Mouse (Mus musculus) ovary, postnatal 14 days (tissue): ENCODE measurements around the gene Fhl2.

Source experiments
- DNase-seq: peaks from one replicate; pipeline ENCODE4 v3.0.0; 2022; ENCODE audit warnings: low spot score

Fhl2 gene

GRCm38 (mm10) chr1:43196661-43197241 is at the start of gene Fhl2:
Fhl2 (minus strand) TSS chr1:43196984.
- DNase-seq = no peak

GRCm38 (mm10) chr1:43245014-43245413 is 48.2 kb upstream of the Fhl2 start:
- DNase-seq = no peak

GRCm38 (mm10) chr1:43241208-43241607 is 44.4 kb upstream of the Fhl2 start:
- no peak for DNase-seq

DNA sequence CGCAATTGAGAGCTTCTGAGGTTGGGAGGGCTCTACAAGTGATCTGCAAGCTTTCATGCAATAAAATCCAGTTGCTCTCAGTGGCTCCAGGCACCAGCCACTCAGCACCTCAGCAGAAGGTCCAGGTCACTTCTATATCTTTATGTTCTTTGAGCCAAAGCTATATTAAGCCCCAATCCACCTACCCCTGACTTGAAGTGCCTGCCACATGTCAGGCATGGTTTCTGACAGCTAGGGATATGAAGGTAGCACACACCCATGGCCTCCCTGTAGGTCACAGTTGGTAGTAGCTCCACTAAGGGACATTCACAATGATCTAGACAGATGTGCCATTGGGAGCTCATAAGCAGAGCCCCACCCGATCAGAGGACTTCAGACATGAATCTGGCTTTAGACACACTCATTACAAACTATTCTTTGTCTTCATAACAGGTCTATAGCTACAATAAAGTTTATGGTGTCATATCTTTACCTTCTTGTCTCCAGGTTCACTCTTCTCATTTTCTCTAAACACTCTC is 43.1 kb upstream of the Fhl2 start:
- DNase-seq = no peak

DNA sequence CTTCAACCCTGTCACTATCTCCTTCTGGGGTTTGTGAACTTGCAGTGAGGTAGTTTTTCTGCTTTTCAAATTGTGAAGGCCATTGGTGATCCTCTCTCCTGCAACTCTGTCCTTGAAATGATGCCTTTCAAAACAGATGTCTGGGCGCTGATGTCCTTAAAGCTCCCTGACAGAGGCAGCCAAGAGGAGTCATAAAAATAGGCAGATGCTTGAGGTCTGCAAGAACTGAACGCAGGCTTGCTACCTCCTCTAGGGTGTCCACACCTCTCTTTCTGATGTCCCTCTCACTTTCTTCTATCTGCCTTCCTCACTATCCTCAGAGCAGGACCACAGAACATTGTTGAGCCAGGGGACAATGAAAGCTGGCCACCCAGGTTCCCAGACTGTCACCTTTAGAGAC is 41.7 kb upstream of the Fhl2 start:
- DNase-seq = no peak

GRCm38 (mm10) chr1:43237360-43238235 is 40.8 kb upstream of the Fhl2 start:
- DNase-seq = no peak

DNA sequence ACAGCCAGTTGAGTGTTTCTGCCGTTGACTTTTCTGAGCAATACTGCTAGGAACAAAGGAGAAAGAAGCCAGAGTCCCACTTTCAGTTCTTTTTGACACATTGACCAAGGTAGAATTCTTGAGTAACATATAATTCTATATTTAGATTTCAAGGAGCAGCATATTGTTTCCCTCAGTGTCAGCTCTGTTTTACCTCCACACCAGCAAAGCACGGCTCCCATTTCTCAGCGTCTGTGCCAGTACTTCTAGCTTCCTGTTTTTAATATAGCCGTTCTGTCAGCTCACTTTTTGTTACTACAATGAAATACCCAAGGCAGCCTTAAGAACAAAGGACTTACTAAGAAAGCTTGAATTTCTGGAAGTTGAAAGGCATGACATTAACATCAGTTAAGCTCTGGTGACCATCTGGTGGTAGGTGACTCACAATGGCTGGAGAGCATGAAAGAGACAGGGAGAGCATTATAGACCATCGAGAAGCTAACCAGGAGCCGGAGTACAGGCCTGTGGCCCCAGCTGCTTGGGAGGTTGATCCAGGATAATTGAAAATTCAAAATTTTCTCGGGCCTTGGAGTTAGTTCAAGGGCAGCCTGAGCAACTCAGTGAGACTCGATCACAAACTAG is 28.9 kb upstream of the Fhl2 start:
- DNase-seq = no peak

DNA sequence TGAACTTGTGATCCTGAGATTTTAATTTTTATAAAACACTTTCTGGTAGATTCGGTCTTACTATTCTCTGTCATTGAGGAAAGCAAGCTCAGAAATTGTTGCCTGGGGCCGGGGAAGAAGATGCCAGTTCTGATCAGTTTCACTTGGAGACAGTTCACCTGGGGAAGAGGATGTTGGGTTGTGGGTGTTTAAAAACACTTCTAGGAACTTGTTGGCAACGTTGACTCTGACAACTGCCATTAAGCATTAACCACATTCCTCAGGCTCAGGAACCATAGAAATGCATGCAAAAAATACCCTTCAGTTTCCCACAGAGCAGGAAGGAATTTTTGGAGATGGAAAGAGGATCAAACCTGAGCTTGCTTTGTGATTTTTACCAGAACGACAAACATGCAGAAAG is 28.2 kb upstream of the Fhl2 start:
- DNase-seq = no peak

DNA sequence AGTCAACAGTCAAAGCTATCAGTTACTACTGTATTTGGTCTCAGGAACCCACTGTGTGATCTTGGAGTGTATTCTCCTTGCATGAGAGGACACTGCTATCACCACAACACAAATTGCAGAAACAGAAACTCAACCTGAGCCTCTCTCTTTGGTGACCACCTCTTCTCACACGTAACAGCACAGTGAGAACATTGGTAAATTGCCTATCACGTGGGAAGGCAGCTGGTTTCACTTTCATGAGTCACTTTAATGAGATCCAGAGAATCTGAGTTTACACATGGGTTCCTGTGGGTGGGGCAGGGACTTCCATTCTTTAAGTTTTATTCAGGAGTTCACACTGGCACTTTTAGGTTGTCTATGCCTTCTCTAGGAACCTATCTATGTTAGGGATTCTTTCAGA is 27.4 kb upstream of the Fhl2 start:
- DNase-seq = no peak

DNA sequence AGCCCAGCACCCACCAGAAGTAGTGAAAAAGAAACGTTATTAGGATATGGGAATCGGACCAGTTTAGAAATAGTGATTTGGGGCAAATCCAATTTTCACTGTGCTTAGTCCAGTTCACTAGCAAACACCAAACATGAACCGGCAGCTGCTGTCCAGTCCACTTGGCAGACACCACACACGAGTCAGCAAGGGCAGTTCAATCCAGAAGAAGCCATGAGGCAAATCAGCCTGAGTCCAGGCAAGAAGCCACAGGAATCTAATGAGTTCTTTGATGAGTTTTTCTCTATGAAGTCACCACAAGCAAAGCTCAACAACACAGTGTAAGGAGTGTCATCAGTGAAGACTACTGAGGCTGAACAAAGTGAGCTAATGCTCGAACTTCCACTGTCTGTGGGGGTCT is 26.3 kb upstream of the Fhl2 start:
- no peak for DNase-seq

GRCm38 (mm10) chr1:43218016-43218680 is 21.4 kb upstream of the Fhl2 start:
- no peak for DNase-seq

DNA sequence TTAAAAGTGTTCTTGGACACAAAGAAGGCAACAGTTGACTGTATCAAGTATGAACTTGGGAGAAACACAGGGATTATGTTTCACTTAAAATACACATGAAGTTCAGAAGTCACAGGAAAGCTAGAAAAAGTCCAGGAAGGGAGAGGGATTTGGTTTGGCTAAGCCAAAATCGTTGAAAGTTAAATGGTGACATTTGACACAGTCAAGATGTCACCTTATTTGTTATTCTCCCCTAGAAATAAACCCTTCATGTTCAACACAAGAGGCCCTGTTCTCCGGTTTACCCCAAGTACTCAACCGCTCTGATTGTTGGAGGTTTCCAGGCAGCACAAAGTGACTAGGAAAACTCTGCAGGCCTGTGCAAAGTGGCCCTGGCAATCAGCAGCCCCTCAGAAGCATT is 18.8 kb upstream of the Fhl2 start:
- DNase-seq = no peak

DNA sequence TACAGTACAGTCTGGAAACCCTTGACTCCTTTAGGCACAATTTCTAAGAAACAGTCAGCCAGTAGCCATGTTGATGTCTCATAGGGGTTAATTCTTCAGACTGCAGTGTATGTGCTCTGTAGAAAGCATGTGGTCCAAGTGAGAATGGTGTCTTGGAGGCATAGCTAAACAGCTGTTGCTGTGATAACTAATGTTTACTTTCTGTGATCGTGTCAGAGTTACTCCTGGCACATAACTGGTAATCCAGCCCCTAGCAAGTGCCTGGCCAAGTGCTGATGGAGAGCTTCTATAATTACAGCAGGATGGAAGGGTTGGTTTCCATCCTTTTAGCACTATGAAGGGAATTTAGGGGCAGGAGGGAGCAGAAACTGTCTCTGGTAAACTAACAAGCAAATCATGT is 14.5 kb upstream of the Fhl2 start:
- DNase-seq = no peak

DNA sequence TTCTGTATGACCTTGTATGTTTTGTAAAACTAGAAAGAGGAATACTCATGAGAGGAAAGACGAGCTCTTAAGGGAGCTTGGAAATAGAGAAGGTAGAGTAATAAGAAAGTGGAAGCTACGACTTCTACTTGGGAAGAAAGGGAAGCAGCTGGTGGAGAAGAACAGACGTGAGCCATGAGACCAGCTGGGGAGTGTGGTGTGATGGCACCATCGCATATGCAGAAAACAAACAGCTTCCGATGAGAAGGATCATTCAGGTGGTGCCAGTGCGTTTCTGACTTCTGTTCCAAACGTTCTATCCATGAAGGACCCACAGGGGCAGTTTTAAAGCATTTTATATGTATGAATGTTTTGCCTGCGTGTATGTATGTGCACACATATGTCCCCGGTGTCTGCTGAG is 13.5 kb upstream of the Fhl2 start:
- no peak for DNase-seq

- no peak for DNase-seq
Observed at GRCm38 (mm10) chr1:43207147-43207546, 10.4 kb upstream of the Fhl2 start.

GRCm38 (mm10) chr1:43203282-43203681 is 6.5 kb upstream of the Fhl2 start:
- no peak for DNase-seq

- DNase-seq = no peak
Observed at GRCm38 (mm10) chr1:43202226-43202625, 5.4 kb upstream of the Fhl2 start.

- no peak for DNase-seq
Observed at GRCm38 (mm10) chr1:43201796-43202195, 5.0 kb upstream of the Fhl2 start.

DNA sequence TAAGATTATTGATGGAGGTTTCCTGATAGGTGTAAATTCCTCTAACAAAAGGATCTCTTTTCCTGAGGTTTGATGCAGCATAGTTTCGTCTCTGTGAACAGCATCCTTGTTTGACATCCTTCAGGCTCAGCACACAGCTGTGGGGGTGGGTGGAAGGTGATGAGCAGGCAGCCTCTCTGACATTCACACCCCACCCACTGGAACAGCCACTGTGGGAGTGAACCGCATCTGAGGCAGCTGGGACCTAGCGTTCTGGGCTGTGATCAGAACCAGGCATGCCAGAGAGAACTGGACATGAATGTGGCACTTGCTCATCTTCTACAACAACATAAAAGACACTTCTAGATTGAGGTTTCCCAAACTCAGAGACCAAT is 3.1 kb upstream of the Fhl2 start:
- no peak for DNase-seq

DNA sequence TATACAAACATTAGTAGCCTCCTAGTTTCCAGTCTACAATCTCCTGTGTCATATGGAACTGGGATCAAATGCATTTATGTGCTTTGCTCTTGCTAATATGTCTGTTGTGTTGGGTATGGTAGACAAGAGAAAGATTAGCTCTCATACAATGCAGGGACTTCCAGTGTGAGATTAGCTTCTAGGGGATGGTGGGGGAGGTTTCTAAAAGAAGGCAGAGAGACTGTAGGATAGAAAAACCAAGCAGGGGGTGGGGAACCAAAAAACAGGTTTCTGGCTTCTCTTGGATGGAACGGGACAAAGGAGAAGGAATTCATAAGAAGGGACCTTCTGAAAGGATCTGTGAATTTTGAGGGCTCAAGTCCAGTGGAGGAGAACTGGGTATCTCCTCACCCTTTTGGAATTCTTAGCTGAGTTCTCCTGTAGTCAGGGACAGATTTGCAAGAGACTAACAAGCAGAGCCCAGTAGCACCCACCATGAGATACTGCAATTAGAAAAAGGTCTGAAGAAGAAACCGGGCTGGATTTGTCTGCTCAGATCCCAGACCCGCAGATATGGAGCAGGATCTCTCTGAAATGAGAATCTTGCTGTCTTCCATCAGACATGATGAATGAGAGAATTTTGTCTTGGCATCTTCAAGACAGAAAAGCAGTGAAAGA is 2.6 kb upstream of the Fhl2 start:
- DNase-seq = no peak

GRCm38 (mm10) chr1:43196059-43196458 is 725 bp downstream of the Fhl2 start:
- no peak for DNase-seq

GRCm38 (mm10) chr1:43193423-43193822 is 3.4 kb downstream of the Fhl2 start:
- no peak for DNase-seq
